Mouse (Mus musculus) limb, embryonic 14.5 days (tissue): ENCODE results near the gene Ptprn2. TPM values are rescaled to one million over a fixed set of nuclear protein-coding genes. Genes with fewer than 3 reads are reported as not detected.
A peak's percentile ranks its signal among the peaks of the same experiment; 100 is the strongest.

ENCODE experiments used
- ATAC-seq: fragments of 200-750 bp; cut with Nextera tagmentation; 2 replicates; pipeline ENCODE4 v1.8.0; 2017; ENCODE audit warnings: low read depth, moderate number of reproducible peaks, moderate TSS enrichment; ENCODE audit not compliant: low FRiP score
- DNase-seq: peaks from one replicate; pipeline ENCODE4 v3.0.0-alpha.2; 2015; ENCODE audit warnings: low spot score
- H3K27ac ChIP-seq: fragments of 300-500 bp; sonication (generic); replicated peaks from 2 replicates; pipeline ENCODE4 v1.5.1; 2014; ENCODE audit warnings: low read depth, mild to moderate bottlenecking, low read length, moderate library complexity, mixed read lengths
- H3K27me3 ChIP-seq: fragments of 300-500 bp; sonication (generic); 2 replicates; pipeline ENCODE4 v1.6.1; 2014; ENCODE audit warnings: low read length, mixed read lengths; ENCODE audit not compliant: control insufficient read depth, insufficient read depth
- H3K36me3 ChIP-seq: fragments of 300-500 bp; sonication (generic); 2 replicates; pipeline ENCODE4 v1.6.1; 2014; ENCODE audit warnings: mild to moderate bottlenecking, low read length, moderate library complexity, mixed read lengths; ENCODE audit not compliant: control insufficient read depth, insufficient read depth
- H3K4me1 ChIP-seq: fragments of 300-500 bp; sonication (generic); 2 replicates; pipeline ENCODE4 v1.6.1; 2014; ENCODE audit warnings: antibody characterized with exemption, low read length, mixed read lengths; ENCODE audit not compliant: control insufficient read depth, insufficient read depth
- H3K4me2 ChIP-seq: fragments of 300-500 bp; sonication (generic); replicated peaks from 2 replicates; pipeline ENCODE4 v1.6.1; 2014; ENCODE audit warnings: low read depth, mild to moderate bottlenecking, low read length, moderate library complexity; ENCODE audit not compliant: severe bottlenecking
- H3K4me3 ChIP-seq: fragments of 300-500 bp; sonication (generic); replicated peaks from 2 replicates; pipeline ENCODE4 v1.5.1; 2014; ENCODE audit warnings: low read length
- H3K9ac ChIP-seq: fragments of 300-500 bp; sonication (generic); 2 replicates; pipeline ENCODE4 v1.6.1; 2014; ENCODE audit warnings: mild to moderate bottlenecking, low read depth, low read length, moderate library complexity; ENCODE audit not compliant: severe bottlenecking
- H3K9me3 ChIP-seq: fragments of 300-500 bp; sonication (generic); 2 replicates; pipeline ENCODE4 v1.6.1; 2016; ENCODE audit warnings: low read length; ENCODE audit not compliant: control insufficient read depth
- POLR2A ChIP-seq: fragments of 200-500 bp; IDR thresholded peaks from 2 replicates; pipeline ENCODE4 v1.8.0; 2012; ENCODE audit warnings: inconsistent platforms, mild to moderate bottlenecking, moderate library complexity, borderline replicate concordance; ENCODE audit not compliant: insufficient read depth, insufficient read length; ENCODE audit errors: extremely low read depth
- WGBS: fragments of 180-500 bp; shearing (Covaris S2); extraction: QIAGEN DNeasy Blood & Tissue Kit; methylation state at CpG from one replicate; pipeline ENCODE4 v1.1.7; 2014; 5-methylcytosine and 5-hydroxymethylcytosine counted together
- polyA plus RNA-seq, 2 experiments: library from polyadenylated mRNA; depleted of rRNA in 1 of 2; stranded (reverse) in 1 of 2; unstranded in 1 of 2; fragments of >200 nt; fragmentation: Nextera tagmentation in 1 of 2; extraction: Ambion mirVana in 1 of 2; gene quantifications; 2 replicates each; pipeline versions ENCODE4 v1.2.1 to v1.2.3; 2012 to 2014

Gene Ptprn2
- polyA plus RNA-seq, 2 experiments = 0.08 to 0.65 TPM

DNA sequence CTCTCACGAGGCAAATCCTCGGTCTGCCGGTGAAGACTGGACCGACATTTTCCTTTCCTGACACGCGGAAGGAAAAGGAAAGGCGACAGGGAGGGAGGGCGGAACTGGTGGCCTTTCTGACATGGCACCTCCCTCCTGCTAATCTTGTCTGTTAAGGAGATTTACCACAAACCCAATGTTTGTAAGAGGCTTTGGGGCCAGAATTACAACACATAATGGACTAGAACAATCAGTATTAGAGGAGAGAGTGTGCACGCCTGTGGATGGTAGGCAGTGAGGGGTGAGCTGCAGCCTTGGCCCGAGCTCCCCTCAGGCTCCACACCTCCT lies 847 bp downstream of the Ptprn2 start:
- Histone ChIP-seq H3K27ac (no peak overlapping the region), H3K4me2 (peak overlapping the region; percentile 96), H3K9ac (no peak overlapping the region), H3K4me1 (peaks cover 8% of the 10 kb centered on the region; the same call in 1 of the 2 replicates), H3K27me3 (peaks cover 14% of the 10 kb centered on the region; the same call in 1 of the 2 replicates), H3K4me3 (peak overlapping the region; percentile 49), H3K36me3 (no peaks in the 10 kb centered on the region), H3K9me3 (no peaks in the 10 kb centered on the region)
- 4% methylated on average over 9 of the region's 10 CpGs for WGBS
- ATAC-seq = no peak
- no peak for TF ChIP-seq POLR2A
- DNase-seq = no peak

DNA sequence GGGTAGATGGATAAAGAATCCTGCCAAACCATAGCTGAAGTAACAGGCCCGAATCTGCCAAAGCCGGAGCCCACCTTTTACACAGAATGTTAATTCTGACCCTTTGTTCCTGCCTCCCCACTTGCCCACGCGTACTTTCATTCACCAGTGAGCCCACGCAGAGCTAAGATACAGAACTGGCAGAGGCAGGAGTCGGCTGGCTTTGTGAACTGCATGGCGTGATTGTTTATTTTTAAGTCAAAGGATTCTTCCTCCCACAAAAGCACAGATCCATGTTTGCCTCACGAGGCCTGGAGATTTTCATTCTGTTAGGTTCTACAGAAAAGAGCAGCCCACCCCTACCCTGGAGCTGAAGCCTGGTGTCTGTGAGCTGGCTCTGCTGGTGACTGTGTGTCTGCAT lies 3.3 kb downstream of the Ptprn2 start:
- TF ChIP-seq POLR2A = no peak
- no peak overlapping the region for H3K4me2 ChIP-seq
- ATAC-seq (no peak), DNase-seq (no peak)
- no peaks in the 10 kb centered on the region for H3K9me3 ChIP-seq
- H3K27ac ChIP-seq = no peak overlapping the region
- no peak overlapping the region for H3K4me3 ChIP-seq
- H3K9ac ChIP-seq = no peak overlapping the region
- H3K27me3 ChIP-seq = peaks cover 14% of the 10 kb centered on the region; the same call in 1 of the 2 replicates
- WGBS = 77% methylated on average over 8 of the region's 8 CpGs
- no peaks in the 10 kb centered on the region for H3K36me3 ChIP-seq
- peaks cover 8% of the 10 kb centered on the region; the same call in 1 of the 2 replicates for H3K4me1 ChIP-seq

DNA sequence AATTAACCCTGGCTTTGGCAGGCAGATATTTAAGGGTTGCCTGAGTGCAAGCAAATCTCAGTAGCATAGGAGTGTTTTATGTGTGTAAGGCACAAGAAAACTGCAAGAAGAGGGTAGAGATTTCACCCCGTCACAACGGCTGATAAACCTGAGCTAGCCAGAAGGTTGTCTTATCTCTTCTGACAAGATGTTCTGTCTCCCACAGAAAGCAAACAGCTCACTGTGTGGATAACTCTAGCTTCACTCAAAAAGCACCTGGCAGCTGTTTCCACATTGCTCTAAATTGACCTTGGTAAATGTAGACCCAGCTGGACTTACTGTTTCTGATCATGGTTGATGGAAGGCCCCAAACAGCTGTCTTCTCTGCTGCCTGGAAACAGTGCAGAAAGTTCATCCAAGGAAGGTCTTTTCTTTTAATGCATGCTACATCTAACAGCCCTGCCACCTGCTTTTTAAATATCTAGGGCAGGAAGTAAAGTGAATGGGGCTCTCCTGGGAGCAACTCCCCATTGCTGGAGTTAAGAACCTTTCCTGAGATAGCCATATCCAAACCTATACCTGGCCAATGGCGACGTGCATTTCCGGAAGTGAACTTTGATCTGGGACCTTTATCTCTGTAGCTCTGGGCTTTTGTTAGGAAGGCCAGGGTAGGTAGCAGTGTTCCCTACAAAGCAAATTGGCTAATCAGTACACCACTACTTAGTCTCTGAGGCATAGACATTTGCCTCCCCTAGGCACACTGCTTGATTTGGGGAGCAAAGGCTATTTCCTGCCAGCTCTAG lies 5.2 kb downstream of the Ptprn2 start:
- Histone ChIP-seq H3K27ac (no peak overlapping the region), H3K27me3 (peaks cover 14% of the 10 kb centered on the region; the same call in 1 of the 2 replicates), H3K4me1 (peaks cover 8% of the 10 kb centered on the region; the same call in 1 of the 2 replicates), H3K4me2 (no peak overlapping the region), H3K9me3 (no peaks in the 10 kb centered on the region), H3K9ac (no peak overlapping the region), H3K36me3 (no peaks in the 10 kb centered on the region), H3K4me3 (no peak overlapping the region)
- DNase-seq (no peak), ATAC-seq (no peak)
- 86% methylated on average over 5 of the region's 5 CpGs for WGBS
- no peak for TF ChIP-seq POLR2A

DNA sequence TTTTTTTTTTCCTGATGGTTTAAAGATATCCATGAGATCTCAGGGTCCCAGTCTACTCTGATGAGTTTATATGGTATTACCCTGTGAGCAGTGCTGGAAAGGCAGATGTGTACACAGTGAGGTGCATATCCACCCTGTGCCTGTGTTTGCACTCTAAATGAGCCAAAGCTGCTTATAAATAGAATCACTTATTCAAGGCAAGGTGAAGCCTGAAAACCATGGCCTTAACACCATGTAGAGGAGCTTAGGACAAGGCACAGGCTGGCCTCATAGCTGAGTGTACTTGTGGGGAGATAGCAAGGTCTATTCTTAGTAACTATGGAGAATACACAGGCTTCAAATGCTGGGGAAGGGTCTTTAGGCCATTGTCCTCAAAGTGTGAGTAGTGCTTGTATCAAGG lies 13.1 kb downstream of the Ptprn2 start:
- DNase-seq = no peak
- H3K4me1 ChIP-seq = no peaks in the 10 kb centered on the region
- no peaks in the 10 kb centered on the region for H3K9me3 ChIP-seq
- no peak overlapping the region for H3K4me3 ChIP-seq
- H3K27ac ChIP-seq = no peak overlapping the region
- no peak overlapping the region for H3K4me2 ChIP-seq
- no peaks in the 10 kb centered on the region for H3K27me3 ChIP-seq
- no peaks in the 10 kb centered on the region for H3K36me3 ChIP-seq
- TF ChIP-seq POLR2A = no peak
- H3K9ac ChIP-seq = no peak overlapping the region
- no peak for ATAC-seq

DNA sequence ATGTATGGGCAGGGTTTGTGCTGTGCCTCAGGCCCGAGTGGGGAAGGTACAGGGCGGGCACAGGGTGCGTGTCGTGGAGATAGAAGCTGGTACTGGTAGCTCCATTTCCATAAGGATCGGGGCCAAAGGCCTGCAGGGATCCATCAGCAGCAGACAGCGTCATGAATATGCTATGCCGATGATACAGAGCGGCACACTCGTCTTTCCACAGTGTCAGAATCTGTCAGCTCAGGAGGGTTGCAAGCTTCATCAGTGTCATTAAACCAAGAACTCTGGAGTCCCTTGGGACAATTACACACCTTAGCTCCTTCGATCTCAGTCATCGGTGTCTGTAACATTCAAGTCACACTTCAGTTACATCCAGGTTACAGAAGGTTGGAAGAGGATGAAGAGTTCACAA lies 15.1 kb downstream of the Ptprn2 start:
- H3K4me2 ChIP-seq = no peak overlapping the region
- no peaks in the 10 kb centered on the region for H3K4me1 ChIP-seq
- no peak overlapping the region for H3K9ac ChIP-seq
- H3K27me3 ChIP-seq = no peaks in the 10 kb centered on the region
- no peaks in the 10 kb centered on the region for H3K36me3 ChIP-seq
- H3K4me3 ChIP-seq = no peak overlapping the region
- no peak for DNase-seq
- 86% methylated on average over 11 of the region's 11 CpGs for WGBS
- ATAC-seq = no peak
- no peak for TF ChIP-seq POLR2A
- no peak overlapping the region for H3K27ac ChIP-seq
- no peaks in the 10 kb centered on the region for H3K9me3 ChIP-seq
